Mouse (Mus musculus): ENCODE measurements around the gene Tbc1d2.
"Not testable (repeated sequence)": the region's sequence is repeated elsewhere in the genome, so short reads cannot be mapped to it uniquely, and the experiment has no call there.

The Tbc1d2 gene

GRCm38 (mm10) chr4:46600473-46601257 is 49.3 kb downstream of the Tbc1d2 start:
- peak in 1 of 2 experiments; percentile 6 for DNase-seq

- DNase-seq = not testable (repeated sequence)
Measured at GRCm38 (mm10) chr4:46599609-46600008, 50.4 kb downstream of the Tbc1d2 start.

GRCm38 (mm10) chr4:46598981-46599380 is 51.0 kb downstream of the Tbc1d2 start:
- DNase-seq = peak in 1 of 2 experiments; percentile 1

GRCm38 (mm10) chr4:46598111-46598510 is 51.9 kb downstream of the Tbc1d2 start:
- DNase-seq = peak in 1 of 2 experiments; percentile 0

- peak in 1 of 2 experiments; percentile 0 for DNase-seq
Measured at GRCm38 (mm10) chr4:46597286-46597961, 52.6 kb downstream of the Tbc1d2 start.

- no peak for DNase-seq
Measured at GRCm38 (mm10) chr4:46596398-46596797, 53.6 kb downstream of the Tbc1d2 start.

- peak in 1 of 2 experiments; percentile 0 for DNase-seq
Measured at GRCm38 (mm10) chr4:46594131-46594530, 55.9 kb downstream of the Tbc1d2 start.

GRCm38 (mm10) chr4:46593472-46593871 is 56.5 kb downstream of the Tbc1d2 start:
- DNase-seq = no peak

GRCm38 (mm10) chr4:46591833-46592520 is 58.0 kb downstream of the Tbc1d2 start:
- DNase-seq = no peak

- no peak for DNase-seq
Measured at GRCm38 (mm10) chr4:46590810-46591209, 59.2 kb downstream of the Tbc1d2 start.

GRCm38 (mm10) chr4:46589946-46590684 is 59.9 kb downstream of the Tbc1d2 start:
- DNase-seq = no peak

- no peak for DNase-seq
Measured at GRCm38 (mm10) chr4:46589151-46589550, 60.9 kb downstream of the Tbc1d2 start.

- no peak for DNase-seq
Measured at GRCm38 (mm10) chr4:46586473-46586872, 63.5 kb downstream of the Tbc1d2 start.

GRCm38 (mm10) chr4:46585811-46586190 is 64.2 kb downstream of the Tbc1d2 start:
- DNase-seq = no peak

GRCm38 (mm10) chr4:46585041-46585810 is 64.8 kb downstream of the Tbc1d2 start:
- DNase-seq = no peak

GRCm38 (mm10) chr4:46584536-46584935 is 65.5 kb downstream of the Tbc1d2 start:
- DNase-seq = not testable (repeated sequence)

GRCm38 (mm10) chr4:46584084-46584483 is 65.9 kb downstream of the Tbc1d2 start:
- not testable (repeated sequence) for DNase-seq

GRCm38 (mm10) chr4:46582024-46582423 is 68.0 kb downstream of the Tbc1d2 start:
- not testable (repeated sequence) for DNase-seq

- DNase-seq = not testable (repeated sequence)
Measured at GRCm38 (mm10) chr4:46581577-46581976, 68.4 kb downstream of the Tbc1d2 start.

GRCm38 (mm10) chr4:46580799-46581243 is 69.2 kb downstream of the Tbc1d2 start:
- not testable (repeated sequence) for DNase-seq

GRCm38 (mm10) chr4:46578796-46579346 is 71.1 kb downstream of the Tbc1d2 start:
- DNase-seq = not testable (repeated sequence)
